In genomic region chr15:7825530-7825929, GRCm38 (mm10) we compare ENCODE assay signal across 17 mouse cellular contexts. TPM values are rescaled to one million over a fixed set of nuclear protein-coding genes. Genes with fewer than 3 reads are reported as not detected.
DNase-seq lines count a peak whose midpoint lies in the region; ATAC-seq lines count a peak whose summit lies in the region.
"Had no signal": no experiment of that assay in that cellular context is flagged by ENCODE, and none has a peak within 500 bp of the region (broad histone marks: within the 10 kb centered on the region; RNA-seq: fewer than 3 reads in every experiment).

No protein-coding gene starts in this region.

- H3K4me2 ChIP-seq in heart, embryonic 16.5 days (ENCODE audit: low read depth, low read length) = no peak overlapping the region
- no peak overlapping the region for H3K4me2 ChIP-seq in intestine, embryonic 15.5 days (replicated peaks)
- H3K4me2 ChIP-seq: neural tube, embryonic 13.5 days had no signal

- peak; percentile 73 to 79 for DNase-seq in cerebellum, postnatal 14 days
- DNase-seq in cerebellum, adult 9-10 months = no peak
- DNase-seq in heart, postnatal 4 days = no peak
- DNase-seq in layer of hippocampus, adult 9-11 months = peak; percentile 7
- DNase-seq in layer of hippocampus, postnatal 10 days (ENCODE audit: low spot score in 2 of 2) = no peak
- DNase-seq in spleen, postnatal 10 days (ENCODE audit: low spot score in 2 of 2) = no peak
- DNase-seq: adrenal gland, postnatal 10 days; gastrocnemius, postnatal 10 days; lung, postnatal 36 days; right cerebral cortex, adult 18-20 months; thymus, postnatal 25 days had no signal

- H3K4me3 ChIP-seq in heart, embryonic 16.5 days (ENCODE audit: low read length) = no peak overlapping the region
- no peak overlapping the region for H3K4me3 ChIP-seq in intestine, embryonic 15.5 days (replicated peaks)
- H3K4me3 ChIP-seq: neural tube, embryonic 13.5 days had no signal

- ATAC-seq in heart, embryonic 16.5 days (replicated peaks; ENCODE audit: extremely low read depth, insufficient read depth, low FRiP score) = 0 out of 2 replicates have a peak, but pooled peaks have one; percentile 41
- peak; percentile 74 for ATAC-seq in intestine, embryonic 15.5 days
- ATAC-seq: midbrain, embryonic 16.5 days had no signal

- peaks cover 4% of the 10 kb centered on the region for H3K27me3 ChIP-seq in heart, embryonic 16.5 days (ENCODE audit: control insufficient read depth, insufficient read depth, low read length)
- H3K27me3 ChIP-seq in intestine, embryonic 15.5 days (replicated peaks) = no peaks in the 10 kb centered on the region

- H3K36me3 ChIP-seq in heart, embryonic 16.5 days (ENCODE audit: control insufficient read depth, insufficient read depth) = no peaks in the 10 kb centered on the region
- no peaks in the 10 kb centered on the region for H3K36me3 ChIP-seq in intestine, embryonic 15.5 days
- H3K36me3 ChIP-seq: neural tube, embryonic 13.5 days had no signal

- no peak overlapping the region for H3K9ac ChIP-seq in heart, embryonic 16.5 days (ENCODE audit: low read length)
- H3K9ac ChIP-seq in intestine, embryonic 15.5 days = no peak overlapping the region
- H3K9ac ChIP-seq: neural tube, embryonic 13.5 days had no signal

- peaks cover 6% of the 10 kb centered on the region; the same call in 1 of the 2 replicates for H3K4me1 ChIP-seq in heart, embryonic 16.5 days (ENCODE audit: control insufficient read depth, insufficient read depth, low read length)
- H3K4me1 ChIP-seq in intestine, embryonic 15.5 days (replicated peaks) = peaks cover 5% of the 10 kb centered on the region; the same call in 1 of the 2 replicates
- H3K4me1 ChIP-seq: neural tube, embryonic 13.5 days had no signal

- 26% methylated on average over 6 of the region's 6 CpGs for WGBS in heart, embryonic 16.5 days
- 42% methylated on average over 6 of the region's 6 CpGs for WGBS in intestine, embryonic 15.5 days

- H3K9me3 ChIP-seq in heart, embryonic 16.5 days (replicated peaks; ENCODE audit: control insufficient read depth, low read length) = no peaks in the 10 kb centered on the region
- no peaks in the 10 kb centered on the region for H3K9me3 ChIP-seq in intestine, embryonic 15.5 days
- H3K9me3 ChIP-seq: neural tube, embryonic 13.5 days had no signal

- H3K27ac ChIP-seq in heart, embryonic 16.5 days (ENCODE audit: low read length) = no peak overlapping the region
- no peak overlapping the region for H3K27ac ChIP-seq in intestine, embryonic 15.5 days
- H3K27ac ChIP-seq: neural tube, embryonic 13.5 days had no signal

RNA-seq across cellular contexts. Expression of gene Gdnf, which starts 14.9 kb away (rescaled TPM):
- polyA plus RNA-seq in heart, embryonic 16.5 days (2015; fragmentation: Nextera tagmentation; extraction: Ambion mirVana) = 0.12 and 0.14 TPM in 2 replicates
- 1 to 10 TPM; 2.1 TPM for total RNA-seq in heart, postnatal 4 days (2021)
- under 1 TPM; 0.09 to 0.18 TPM for total RNA-seq in layer of hippocampus, postnatal 10 days (2021)
- polyA plus RNA-seq in intestine, embryonic 15.5 days (2015; fragmentation: Nextera tagmentation; extraction: Ambion mirVana) = 2.1 and 2.2 TPM in 2 replicates
- total RNA-seq: hematopoietic stem cell, adult 5-6 weeks; liver, adult 2 months had no signal
- polyA plus RNA-seq: liver, adult 2 months had no signal

Comparison
In these comparisons a context has a peak if more than half of its experiments do, and no peak if none do; other contexts are left out.
1. DNase-seq: peak in cerebellum, postnatal 14 days (2 of 2) and layer of hippocampus, adult 9-11 months (single experiment); none in cerebellum, adult 9-10 months (single experiment), heart, postnatal 4 days (single experiment), layer of hippocampus, postnatal 10 days (0 of 2) and spleen, postnatal 10 days (0 of 2).